Mouse (Mus musculus): Measurements from ENCODE around the gene Elane. TPM values are rescaled to one million over a fixed set of nuclear protein-coding genes. Genes with fewer than 3 reads are reported as not detected.

Elane gene
- total RNA-seq, 2 experiments from 2014 or later: not detected

- Histone ChIP-seq H3K4me3 (peak within 1 kb of the TSS; percentile 90), H3K27ac (peak within 1 kb of the TSS; percentile 96)
- TF ChIP-seq CTCF (conservative IDR thresholded peaks at IDR 0.05): no peak
- peak; percentile 79 to 87 for DNase-seq (ENCODE audit: low spot score in 2 of 2)
These were observed 40.7 kb downstream of the Elane start, which contains the start of gene Arid3a for GRCm38 (mm10) chr10:79926491-79927323. Arid3a (plus strand) TSS chr10:79927043.

DNA sequence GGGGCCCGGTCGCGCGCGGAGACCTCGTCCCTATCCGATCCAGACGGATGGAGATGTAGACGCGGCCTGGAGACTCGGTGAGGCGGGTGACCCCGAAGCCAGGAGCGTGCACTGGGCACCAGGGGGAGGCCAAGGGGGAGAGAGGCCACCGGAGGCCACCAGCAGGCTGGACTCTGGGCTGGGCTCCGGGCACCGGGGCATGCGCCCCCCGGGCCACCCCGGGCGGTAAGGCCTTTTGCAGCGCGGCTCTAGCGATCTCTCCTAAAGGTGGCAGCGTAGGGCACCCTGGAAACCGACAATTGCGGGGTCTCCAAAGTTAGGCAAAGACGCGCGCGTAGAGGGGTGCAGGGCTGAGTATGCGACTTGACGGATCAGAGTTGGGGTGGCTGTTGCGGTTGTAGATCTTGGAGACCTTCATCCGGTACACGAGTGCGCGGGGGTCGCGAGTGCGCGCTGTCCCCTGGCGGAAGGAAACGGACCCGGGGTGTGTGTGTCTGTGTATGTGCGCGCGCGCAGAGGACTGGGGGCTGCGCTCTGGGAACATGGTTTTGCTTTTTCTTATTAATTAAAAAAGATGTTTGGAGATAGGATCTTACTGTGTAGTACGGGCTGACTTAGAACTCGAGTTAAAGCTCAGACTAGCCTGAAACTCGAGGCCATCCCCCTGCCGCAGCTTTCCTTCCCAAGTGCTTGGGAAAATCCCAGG, 41.4 kb downstream of the Elane start:
- peak; percentile 52 for TF ChIP-seq CTCF (conservative IDR thresholded peaks at IDR 0.05)
- peak overlapping the region; percentile 96 for H3K27ac ChIP-seq
- peak overlapping the region; percentile 90 for H3K4me3 ChIP-seq
- DNase-seq (ENCODE audit: low spot score in 2 of 2): peak in 1 of 2 experiments; percentile 53

- TF ChIP-seq CTCF (conservative IDR thresholded peaks at IDR 0.05): no peak
- H3K4me3 ChIP-seq: peak overlapping the region; percentile 90
- DNase-seq (ENCODE audit: low spot score in 2 of 2): no peak
- peak overlapping the region; percentile 96 for H3K27ac ChIP-seq
These were observed 42.1 kb downstream of the Elane start for GRCm38 (mm10) chr10:79928030-79928694.

DNA sequence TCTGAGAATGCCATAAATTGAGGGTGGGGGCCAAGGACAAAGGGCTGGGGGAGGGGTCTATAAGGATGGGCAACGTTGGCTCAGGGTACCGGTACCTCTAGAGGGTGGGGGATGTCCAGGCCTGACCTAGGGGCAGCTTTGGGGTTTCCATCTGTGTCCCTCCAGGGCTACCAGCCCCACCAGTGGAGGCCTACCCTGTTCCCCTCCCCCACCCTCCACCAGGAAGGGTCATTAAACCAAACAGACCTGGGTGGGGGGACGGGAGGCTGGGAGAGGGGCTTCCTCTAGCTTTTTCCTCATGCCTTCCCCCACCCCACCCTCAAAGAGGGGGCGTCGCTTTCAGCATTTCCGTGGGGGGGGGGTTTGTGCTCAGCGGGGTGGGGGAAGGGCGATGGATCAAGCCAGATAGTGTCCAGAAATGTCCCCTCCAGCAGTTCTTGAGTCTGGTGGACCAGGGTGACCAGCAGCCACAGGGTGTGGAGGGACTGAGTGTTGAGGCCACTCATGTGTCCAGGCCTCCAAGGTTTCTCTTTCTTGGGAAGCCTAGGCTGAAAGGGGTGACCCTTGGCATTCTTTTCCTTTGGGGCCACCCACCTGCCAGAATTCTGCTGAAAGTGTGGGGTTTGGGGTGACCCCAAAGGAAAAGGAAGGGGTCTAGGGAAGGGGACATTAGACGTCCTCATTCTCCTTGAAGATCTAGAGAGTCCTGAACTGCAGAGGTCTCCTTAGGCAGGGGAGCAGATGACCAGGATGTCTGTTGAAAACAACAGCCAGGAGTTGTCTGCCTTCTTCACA, 43.1 kb downstream of the Elane start:
- Histone ChIP-seq H3K4me3 (no peak overlapping the region), H3K27ac (no peak overlapping the region)
- no peak for TF ChIP-seq CTCF (conservative IDR thresholded peaks at IDR 0.05)
- no peak for DNase-seq (ENCODE audit: low spot score in 2 of 2)

GRCm38 (mm10) chr10:79929967-79930825, 44.1 kb downstream of the Elane start:
- TF ChIP-seq CTCF (conservative IDR thresholded peaks at IDR 0.05): no peak
- Histone ChIP-seq H3K4me3 (no peak overlapping the region), H3K27ac (no peak overlapping the region)
- DNase-seq (ENCODE audit: low spot score in 2 of 2): no peak

DNA sequence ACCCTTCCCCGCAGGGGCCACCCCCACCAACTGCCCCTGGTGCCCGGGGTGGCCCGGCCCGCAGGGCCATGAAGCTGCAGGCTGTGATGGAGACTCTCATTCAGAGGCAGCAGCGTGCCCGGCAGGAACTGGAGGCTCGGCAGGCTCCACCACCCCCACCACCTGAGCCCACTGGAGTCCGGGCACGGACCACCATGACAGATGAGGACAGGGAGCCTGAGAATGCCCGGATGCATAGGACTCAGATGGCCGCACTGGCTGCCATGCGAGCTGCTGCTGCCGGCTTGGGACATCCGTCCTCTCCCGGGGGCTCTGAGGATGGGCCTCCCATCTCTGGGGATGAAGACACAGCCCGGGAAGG, 44.8 kb downstream of the Elane start:
- no peak for TF ChIP-seq CTCF (conservative IDR thresholded peaks at IDR 0.05)
- no peak for DNase-seq (ENCODE audit: low spot score in 2 of 2)
- Histone ChIP-seq H3K27ac (no peak overlapping the region), H3K4me3 (no peak overlapping the region)

DNA sequence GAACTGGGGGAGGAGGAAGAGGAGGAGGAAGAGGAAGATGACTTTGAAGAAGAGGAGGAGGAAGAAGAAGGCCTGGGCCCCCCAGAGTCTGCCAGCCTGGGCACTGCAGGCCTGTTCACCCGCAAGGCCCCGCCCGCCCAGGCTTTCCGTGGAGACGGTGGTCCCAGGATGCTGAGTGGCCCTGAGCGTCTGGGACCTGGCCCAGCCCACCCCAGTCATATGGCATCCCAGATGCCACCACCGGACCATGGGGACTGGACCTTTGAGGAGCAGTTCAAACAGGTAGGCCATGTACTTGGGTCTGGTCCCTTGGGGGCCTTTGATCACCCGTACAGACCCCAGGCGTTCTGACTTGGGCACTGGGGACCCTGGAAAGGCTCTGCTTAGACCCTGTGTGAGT, 45.8 kb downstream of the Elane start:
- no peak overlapping the region for H3K4me3 ChIP-seq
- no peak for DNase-seq (ENCODE audit: low spot score in 2 of 2)
- no peak overlapping the region for H3K27ac ChIP-seq
- no peak for TF ChIP-seq CTCF (conservative IDR thresholded peaks at IDR 0.05)

GRCm38 (mm10) chr10:79932736-79933135, 46.7 kb downstream of the Elane start:
- H3K27ac ChIP-seq: peak overlapping the region; percentile 72; the same call in 1 of the 2 replicates
- TF ChIP-seq CTCF (conservative IDR thresholded peaks at IDR 0.05): peak; percentile 38
- peak in 1 of 2 experiments; percentile 47 for DNase-seq (ENCODE audit: low spot score in 2 of 2)
- H3K4me3 ChIP-seq: no peak overlapping the region

DNA sequence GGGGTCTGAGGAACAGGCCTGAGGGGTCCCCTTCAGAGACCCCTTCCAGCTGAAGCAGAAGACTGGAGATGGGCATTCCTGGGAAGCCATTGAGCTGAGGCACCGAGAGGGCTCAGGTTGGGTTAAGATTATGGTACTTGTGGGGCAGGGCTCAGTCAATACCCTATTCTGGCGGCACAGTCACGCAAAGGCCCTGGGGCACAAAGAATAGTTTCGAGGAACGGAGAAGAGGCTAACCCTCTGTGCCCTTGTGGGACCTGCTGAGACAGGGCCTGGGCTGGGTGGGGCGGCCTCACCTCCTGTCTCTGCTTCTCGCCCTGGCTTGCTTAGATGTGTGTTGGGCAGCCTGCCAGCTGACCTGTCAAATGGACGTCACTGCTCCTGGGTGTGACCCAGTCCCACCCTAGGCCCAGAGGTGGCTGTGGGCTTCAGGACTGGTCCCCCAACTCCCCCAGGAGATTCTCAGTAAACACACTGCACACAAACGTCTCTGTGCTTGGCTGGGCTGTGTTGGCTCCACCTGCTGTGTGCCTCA, 47.2 kb downstream of the Elane start:
- TF ChIP-seq CTCF (conservative IDR thresholded peaks at IDR 0.05): no peak
- Histone ChIP-seq H3K27ac (peak overlapping the region; percentile 72; the same call in 1 of the 2 replicates), H3K4me3 (no peak overlapping the region)
- DNase-seq (ENCODE audit: low spot score in 2 of 2): no peak

GRCm38 (mm10) chr10:79933861-79934260, 47.8 kb downstream of the Elane start:
- Histone ChIP-seq H3K4me3 (no peak overlapping the region), H3K27ac (peak overlapping the region; percentile 72; the same call in 1 of the 2 replicates)
- no peak for DNase-seq (ENCODE audit: low spot score in 2 of 2)
- no peak for TF ChIP-seq CTCF (conservative IDR thresholded peaks at IDR 0.05)

GRCm38 (mm10) chr10:79934272-79934721, 48.2 kb downstream of the Elane start:
- TF ChIP-seq CTCF (conservative IDR thresholded peaks at IDR 0.05): no peak
- peak; percentile 64 to 67 for DNase-seq (ENCODE audit: low spot score in 2 of 2)
- H3K4me3 ChIP-seq: no peak overlapping the region
- H3K27ac ChIP-seq: peak overlapping the region; percentile 72; the same call in 1 of the 2 replicates
